Mouse (Mus musculus): ENCODE results near the gene Igf2bp1.

DNA sequence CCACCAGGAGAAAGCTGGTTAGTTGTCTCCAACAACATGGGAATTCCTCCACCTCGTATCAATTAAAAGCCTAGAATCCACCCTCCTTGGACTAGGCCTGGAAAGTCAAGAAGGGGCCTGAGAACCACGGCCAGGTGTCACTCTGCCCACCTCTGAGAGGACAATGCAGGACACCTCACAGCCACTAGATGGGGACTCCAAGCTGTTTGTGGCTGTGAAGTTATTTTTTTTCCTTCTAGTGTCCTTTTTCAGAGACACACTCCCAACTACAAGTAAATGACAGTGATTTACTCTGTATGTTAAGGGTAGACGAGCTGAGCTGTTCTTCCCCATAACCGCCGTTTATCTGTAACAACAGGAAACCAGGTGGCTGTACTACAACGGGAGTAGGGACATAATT lies 32.6 kb downstream of the Igf2bp1 start:
- TF ChIP-seq CTCF (IDR thresholded peaks at IDR 0.05; ENCODE audit: low read depth, low read length) = no peak
- TF ChIP-seq POLR2A (IDR thresholded peaks at IDR 0.05; ENCODE audit: borderline replicate concordance, low read depth, low read length) = no peak
